Mouse (Mus musculus) spleen, postnatal 36 days (tissue): ENCODE data around the gene Pick1.

Experiments
- DNase-seq, 2 experiments: peaks; one replicate each; pipeline ENCODE4 v3.0.0; 2022; ENCODE audit warnings: low spot score in 2 of 2, mixed read lengths in 1 of 2

Pick1 gene

DNA sequence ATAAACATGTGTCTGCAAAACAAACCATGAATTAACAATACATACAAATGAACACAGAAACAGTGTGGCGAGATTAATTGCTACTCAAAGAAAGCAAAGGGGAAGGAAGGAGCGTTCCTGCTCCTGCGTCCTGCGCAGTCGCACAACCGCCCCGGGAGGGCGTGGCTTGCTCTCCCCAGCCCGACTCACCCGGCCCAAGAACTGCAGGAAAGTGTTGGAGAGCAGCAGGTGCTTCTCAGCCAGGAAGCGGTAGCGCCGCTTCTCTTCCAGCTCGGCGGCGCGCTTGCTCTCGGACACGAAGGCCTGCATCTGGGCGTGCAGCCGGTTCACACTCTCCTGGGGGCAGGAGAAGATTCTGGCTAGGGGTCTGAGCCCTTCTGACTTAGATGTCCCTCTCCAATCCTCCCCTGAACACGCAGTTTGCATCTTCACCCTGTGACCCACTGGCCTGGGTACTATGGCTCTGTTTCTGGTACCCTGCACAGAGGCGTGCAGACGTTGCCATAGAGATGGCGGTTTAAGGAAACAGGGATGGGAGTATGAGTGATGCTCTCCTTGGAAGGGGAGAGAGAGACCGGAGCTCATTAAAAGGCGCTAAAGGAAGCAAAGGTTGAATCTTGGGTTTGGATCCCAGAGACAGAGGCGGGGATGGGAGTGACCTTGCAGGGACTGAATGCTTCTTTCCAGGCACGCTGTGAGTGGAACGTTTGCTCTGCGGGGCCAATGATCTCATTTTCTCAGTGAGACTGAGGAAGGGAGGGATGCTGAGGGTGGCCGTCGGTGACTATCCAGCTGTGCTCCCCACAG lies 41.5 kb downstream of the Pick1 start:
- peak; percentile 78 to 83 for DNase-seq

DNA sequence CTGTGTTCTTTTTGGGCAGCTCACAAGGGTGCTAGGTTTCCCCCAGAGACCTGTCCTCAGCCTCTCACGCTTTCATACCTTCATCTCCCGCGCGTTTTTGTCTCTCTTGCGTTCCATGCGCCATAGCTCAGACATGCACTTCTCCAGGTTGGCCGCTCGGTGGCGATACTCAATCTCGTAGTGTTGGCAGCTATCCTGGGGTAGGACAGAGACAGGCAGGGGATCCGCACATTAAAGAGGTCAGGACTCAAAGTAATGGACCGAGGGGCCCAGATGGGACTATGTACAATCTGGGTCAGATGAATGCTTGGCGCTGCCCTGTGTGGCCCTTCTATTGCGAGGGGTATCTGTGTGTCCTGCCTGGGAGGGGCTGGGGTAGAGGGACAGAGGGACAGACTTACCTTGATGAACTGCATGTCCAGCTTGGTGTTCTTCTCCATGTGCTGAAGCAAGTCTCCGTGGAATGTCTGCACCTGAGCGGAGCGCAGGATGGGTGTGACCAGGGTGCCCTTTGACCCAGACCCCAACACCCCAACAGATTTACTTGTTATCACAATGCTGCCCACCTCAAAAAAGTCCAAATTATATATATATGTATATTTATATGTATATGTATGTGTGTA lies 42.3 kb downstream of the Pick1 start:
- DNase-seq = peak; percentile 25

DNA sequence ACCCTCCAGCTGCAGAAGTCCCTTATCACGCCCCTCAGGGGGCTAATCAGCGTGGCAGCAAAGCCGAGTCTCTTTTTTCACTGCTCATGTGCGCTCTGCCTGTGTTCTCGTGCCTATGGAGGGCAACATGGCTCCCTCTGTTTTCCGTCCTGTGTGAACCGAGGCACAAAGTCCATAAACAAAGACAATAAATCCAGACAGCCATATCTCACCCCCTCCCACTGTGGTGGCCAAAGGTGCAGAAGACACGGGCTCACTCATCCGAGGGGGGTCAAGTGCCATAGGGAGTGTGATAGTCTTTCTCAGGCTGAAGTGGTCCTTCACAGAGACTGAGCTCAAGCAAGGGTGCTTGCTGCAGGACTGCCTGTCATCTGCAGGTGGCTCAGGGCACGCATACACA lies 44.0 kb downstream of the Pick1 start:
- DNase-seq = no peak

DNA sequence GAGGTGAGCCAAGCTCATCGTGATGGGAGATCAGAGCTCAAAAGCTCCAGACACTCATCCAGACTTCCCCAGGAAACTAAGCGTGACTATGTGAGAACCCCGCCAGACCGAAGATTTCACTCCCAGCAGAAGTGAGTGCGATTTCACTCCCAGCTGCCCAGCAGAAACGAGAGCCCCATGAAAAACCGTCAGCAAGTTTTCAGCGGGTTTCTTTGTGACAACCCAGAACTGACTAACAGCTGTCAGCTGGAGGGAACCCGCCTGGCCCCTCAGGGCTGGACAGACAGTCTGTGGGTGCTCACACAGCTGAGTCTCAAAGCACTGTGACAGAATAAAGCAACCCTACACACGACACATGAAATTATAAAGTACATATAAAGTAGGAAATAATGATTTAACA lies 48.8 kb downstream of the Pick1 start:
- DNase-seq = no peak

DNA sequence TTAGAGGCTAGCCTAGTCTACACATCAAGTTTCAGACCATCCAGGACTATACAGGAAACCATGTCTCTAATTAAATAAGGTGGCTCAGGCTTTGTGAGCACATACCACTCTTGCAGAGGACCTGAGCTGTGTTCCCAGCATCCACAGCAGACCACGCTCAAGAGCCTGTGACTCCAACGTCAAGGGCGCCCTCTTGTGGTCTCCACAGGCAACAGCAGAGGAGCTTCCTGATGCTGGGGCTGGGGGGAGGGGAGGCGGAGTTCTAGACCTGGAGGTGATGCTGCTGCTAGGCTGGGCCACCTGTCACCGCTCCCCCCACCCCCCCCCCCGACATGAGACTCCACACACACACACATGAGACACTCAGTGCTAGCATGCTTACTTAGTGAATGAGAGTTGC lies 51.2 kb downstream of the Pick1 start:
- no peak for DNase-seq

DNA sequence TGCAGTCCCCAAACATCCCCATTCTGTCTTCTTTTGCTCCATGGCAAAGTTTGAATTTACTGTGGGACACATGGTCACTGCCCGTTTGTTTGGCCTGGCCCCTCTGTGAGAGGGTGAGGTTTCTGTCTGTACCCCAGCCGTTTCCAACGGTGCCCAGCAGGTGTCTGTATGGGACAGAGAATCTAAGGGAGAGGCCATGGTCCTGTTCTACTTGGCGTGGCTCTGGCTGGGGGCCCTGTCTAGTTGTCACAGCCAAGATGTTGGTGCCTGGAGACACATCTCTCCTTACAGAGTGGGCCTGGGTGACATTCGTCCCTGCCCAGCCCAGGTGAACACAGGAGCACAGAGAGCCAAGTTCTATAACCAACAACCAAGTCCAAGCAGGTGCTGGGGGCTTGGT lies 51.9 kb downstream of the Pick1 start:
- DNase-seq = no peak

DNA sequence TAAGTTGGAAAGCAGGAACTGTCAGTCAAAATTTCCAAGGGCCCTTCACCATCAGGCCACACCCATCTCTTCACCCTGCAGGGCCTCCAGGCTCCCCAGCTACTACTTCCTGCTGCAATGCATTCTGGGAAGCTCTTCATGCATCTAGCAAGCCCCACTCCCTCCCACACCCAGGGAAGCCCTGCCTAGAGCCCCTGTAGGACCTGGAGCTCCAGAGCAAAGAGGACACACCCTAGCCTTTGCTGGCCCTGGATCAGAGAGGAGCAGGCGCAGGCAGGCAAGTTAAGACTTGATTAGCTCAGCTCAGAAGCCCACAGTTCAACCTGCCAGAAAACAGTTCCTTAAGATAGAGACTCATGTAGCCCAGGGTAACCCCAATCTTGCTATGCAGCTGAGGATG lies 52.4 kb downstream of the Pick1 start:
- peak; percentile 23 to 24 for DNase-seq

DNA sequence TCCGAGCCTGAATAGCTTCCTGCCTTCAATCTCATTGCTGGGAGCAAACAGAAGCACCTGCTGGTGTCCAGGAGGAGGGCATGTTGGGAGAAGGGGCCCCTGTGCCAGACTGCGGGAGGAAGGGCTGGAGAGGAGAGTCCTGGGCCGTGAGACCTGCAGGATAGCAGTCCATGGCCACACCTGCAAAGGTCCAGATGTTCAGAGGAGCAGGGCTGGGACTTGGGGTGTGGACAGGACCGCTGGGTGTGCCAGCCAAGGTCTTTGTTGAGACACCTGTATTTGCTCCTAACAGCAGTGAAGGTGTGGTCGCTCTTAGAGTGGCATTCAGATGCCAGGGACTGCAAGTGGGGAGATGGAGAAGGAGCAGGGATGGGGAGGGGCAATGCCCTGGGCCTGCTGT lies 53.5 kb downstream of the Pick1 start:
- no peak for DNase-seq

DNA sequence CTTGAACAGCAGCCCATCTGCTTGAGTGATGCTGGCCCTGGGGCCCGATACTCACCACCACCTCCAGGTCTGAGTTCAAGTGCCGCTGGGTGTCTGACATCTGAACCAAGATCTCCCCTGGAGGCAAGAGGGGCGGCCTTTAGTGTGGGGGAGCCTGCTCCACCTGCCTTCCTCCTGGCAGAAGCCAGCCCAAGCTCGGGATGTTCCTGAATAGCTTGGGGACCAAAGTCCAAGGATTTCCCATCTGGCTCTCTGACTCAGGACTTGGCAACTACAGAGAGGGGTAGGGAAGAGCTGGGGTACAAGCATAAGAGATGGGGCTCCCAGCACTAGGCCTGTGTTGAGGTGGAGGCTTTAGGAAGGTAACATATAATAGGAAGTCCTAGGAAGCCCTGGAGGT lies 54.4 kb downstream of the Pick1 start:
- DNase-seq = no peak

DNA sequence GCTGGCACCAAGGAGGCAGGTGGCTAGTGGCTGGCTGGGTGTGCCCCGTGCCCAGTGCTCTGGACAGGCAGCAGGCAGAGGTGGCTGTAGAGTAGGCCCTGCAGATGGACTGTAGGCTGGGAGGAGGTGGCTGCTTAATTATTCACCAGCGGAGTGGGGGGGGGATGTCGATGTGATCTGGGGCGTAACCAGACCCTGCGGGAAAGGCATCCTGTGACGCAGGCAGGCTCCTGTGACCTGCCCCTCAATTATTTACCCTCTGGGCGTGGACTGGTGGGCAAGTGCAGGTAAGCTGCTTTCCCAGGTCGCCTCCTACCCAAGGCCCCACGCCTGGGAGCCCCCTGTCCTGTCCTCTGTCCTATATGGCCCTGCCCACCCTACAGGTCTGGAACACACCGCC lies 56.4 kb downstream of the Pick1 start, which contains the start of gene Baiap2l2:
Gene Baiap2l2 (minus strand): TSS at position 139 of the 400 bp plus-strand sequence.
- no peak for DNase-seq

DNA sequence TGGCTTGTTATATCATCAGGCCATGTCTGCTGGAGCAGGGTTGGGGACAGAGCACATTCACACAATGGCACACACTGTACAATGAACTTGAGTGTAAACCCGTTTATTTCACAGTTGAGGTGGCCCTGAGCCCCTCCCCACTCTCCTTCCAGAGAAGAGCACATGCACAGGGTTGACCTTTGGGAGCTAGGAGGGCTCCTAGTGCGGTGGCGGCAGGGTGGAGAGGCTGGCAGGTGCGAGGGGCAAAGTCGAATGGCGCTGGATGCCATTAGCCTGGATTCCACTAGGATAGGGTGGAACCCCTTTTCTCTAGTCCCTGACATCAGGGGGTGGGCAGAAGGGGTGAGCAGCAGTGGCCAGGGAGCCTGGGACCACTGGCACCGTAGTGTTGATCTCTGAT lies 57.2 kb downstream of the Pick1 start:
- no peak for DNase-seq

DNA sequence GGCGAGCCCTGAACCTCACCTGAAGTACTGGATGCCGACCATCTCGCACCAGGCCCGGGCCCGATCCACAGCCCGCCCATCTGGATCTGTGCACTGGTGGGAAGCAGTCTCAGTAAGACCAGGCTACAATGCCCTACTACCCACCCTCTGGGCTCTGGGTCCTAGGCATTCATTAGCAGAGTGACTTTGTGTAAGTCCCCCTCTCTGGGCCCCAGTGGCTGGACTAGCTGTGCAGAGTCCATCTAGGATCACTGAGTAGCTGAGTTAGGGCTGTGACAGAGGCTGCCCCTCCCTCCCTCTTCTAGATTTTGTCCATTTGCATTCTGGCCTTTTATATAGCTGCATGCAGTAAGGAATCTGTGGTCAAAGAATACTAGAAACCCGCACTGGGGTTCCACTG lies 58.1 kb downstream of the Pick1 start:
- no peak for DNase-seq

DNA sequence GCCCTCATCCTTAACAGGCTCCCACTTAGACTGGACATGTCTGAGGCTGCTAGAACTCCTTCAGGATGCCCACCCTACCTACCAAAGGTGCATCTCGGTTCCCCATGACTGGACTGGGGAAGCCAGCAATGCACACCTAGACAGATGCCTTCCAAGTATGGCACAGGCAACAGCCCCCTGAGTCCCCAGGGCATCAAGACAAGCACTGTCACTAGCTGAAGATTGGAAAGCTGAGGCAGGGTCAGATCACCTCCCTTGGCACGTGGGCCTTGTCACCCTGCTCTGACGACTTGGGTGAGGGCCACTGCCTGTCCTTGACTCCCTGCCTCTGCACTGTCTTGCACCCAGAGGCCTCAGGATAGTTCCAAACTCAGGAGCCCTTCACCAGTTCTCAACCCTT lies 59.4 kb downstream of the Pick1 start:
- DNase-seq = no peak

DNA sequence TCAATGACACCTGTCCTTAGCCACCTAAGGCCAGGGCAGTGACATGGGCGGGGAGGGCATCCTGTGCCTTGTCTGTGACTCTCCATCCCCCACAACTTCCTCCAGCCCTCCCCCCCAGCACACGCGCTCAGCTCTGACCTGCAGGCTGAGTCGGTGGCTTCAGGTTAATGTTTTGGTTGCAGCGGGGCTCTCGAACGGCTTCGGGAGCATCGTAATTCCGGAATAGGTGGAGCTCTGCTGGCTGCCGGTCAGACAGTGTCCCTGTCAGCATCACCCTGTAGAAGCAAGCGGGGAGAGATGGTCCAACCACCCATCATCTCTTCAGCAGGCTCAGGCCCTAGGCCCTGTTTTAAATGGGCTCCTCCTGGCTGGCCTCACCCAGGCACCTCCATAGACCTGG lies 60.5 kb downstream of the Pick1 start:
- DNase-seq = no peak

DNA sequence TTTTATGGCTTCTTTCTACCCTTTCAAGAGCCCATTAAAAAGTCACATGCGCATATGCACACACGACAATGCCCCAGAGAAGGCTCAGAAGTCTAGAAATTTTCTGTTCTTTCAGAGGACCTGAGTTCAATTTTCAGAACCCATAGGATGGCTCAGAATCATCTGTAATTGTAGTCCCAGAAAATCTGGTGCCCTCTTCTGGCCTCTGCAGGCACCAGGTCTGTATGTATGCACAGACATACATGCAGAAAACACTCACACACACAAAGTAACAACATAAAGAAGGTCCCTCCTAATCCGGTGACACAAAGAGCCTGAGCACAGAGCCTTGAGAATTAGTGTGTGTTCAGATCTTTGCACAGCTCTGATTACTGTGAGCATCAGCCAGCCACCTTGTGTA lies 61.4 kb downstream of the Pick1 start:
- DNase-seq = no peak

DNA sequence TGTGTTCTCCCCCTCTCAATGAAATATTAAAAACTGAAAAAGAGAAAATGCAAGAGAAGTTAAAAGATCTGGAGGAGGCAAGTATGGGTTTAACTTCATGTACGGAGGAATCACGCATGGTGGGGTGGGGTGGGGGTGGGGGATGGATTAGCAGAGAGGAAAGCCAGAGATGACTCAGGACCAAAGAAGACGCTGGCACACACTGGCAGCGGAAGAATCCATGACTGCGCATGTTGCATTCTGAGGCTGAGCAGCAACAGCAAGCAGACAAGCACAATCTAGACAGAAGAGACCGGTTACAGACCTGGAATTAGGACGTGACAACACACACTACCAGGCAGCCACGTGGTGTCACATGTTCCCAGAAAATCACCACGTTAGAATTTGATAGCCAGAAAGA lies 63.8 kb downstream of the Pick1 start:
- no peak for DNase-seq

DNA sequence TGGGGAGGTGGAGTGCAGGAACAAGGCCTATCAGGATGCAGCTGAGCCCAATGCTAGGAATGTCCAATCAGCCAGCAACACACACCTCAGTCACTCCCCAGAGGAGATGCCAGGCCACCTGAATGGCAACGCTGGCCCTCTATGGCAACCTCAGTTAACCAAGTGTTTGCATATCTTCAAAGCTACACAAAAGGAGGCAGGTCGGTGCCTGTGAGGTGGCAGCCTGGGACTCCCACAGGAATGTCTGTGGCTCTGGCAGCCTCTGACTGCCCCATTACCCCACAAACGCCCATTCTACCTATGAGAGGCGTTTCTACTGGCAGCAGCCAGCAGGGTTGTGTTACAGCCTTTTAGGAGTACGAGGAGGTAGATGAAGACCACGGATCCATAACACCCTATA lies 69.6 kb downstream of the Pick1 start:
- DNase-seq = no peak
